Mouse (Mus musculus) embryonic fibroblast, embryonic 13.5 days (primary cell): ENCODE data around the gene Hagh.

Experiments used
- CTCF ChIP-seq: IDR thresholded peaks from 2 replicates; pipeline ENCODE4 v1.5.1; 2011; ENCODE audit warnings: mild to moderate bottlenecking, control low read depth, low read length, moderate library complexity, borderline replicate concordance; ENCODE audit not compliant: insufficient read depth
- POLR2A ChIP-seq: IDR thresholded peaks from 2 replicates; pipeline ENCODE4 v1.6.1; 2011; ENCODE audit warnings: low read depth, mild to moderate bottlenecking, control low read depth, low read length, moderate library complexity

GRCm38 (mm10) chr17:24847386-24847785 is 7.4 kb downstream of the Hagh start:
- TF ChIP-seq CTCF (no peak), POLR2A (no peak)
